Mouse (Mus musculus) thymus, adult 2 months (tissue): Measurements from ENCODE around the gene Hip1.

Experiments
- CTCF ChIP-seq: fragments of 200-500 bp; IDR thresholded peaks from 2 replicates; pipeline ENCODE4 v1.5.1; 2012; ENCODE audit warnings: mild to moderate bottlenecking, control low read depth, low read length, moderate library complexity, borderline replicate concordance; ENCODE audit not compliant: control insufficient read depth, poor library complexity, insufficient read depth; ENCODE audit errors: extremely low read depth
- POLR2A ChIP-seq: fragments of 200-500 bp; IDR thresholded peaks from 2 replicates; pipeline ENCODE4 v1.6.1; 2012; ENCODE audit warnings: mild to moderate bottlenecking, low read length, control low read depth, moderate library complexity; ENCODE audit not compliant: control insufficient read depth, poor library complexity, insufficient read depth; ENCODE audit errors: extremely low read depth

GRCm38 (mm10) chr5:135488222-135488880 lies 56.6 kb downstream of the Hip1 start:
- no peak for TF ChIP-seq CTCF
- TF ChIP-seq POLR2A, result no peak
